Mouse (Mus musculus): ENCODE results near the gene Blcap. TPM values are rescaled to one million over a fixed set of nuclear protein-coding genes. Genes with fewer than 3 reads are reported as not detected.

Blcap gene
- total RNA-seq, 1 experiment from 2014 or later: 35.8 TPM

- no peak for ATAC-seq (ENCODE audit: extremely low read depth, insufficient number of reproducible peaks, low FRiP score, poor library complexity, severe bottlenecking)
Measured at GRCm38 (mm10) chr2:157561165-157561836, 9.8 kb downstream of the Blcap start.

GRCm38 (mm10) chr2:157560302-157560701 lies 10.8 kb downstream of the Blcap start:
- no peak for ATAC-seq (ENCODE audit: extremely low read depth, insufficient number of reproducible peaks, low FRiP score, poor library complexity, severe bottlenecking)

- ATAC-seq (ENCODE audit: extremely low read depth, insufficient number of reproducible peaks, low FRiP score, poor library complexity, severe bottlenecking): no peak
Measured at GRCm38 (mm10) chr2:157559858-157560257, 11.2 kb downstream of the Blcap start, which contains the start of gene Nnat. Gene Nnat, plus strand, starts transcription at chr2:157560078.

- no peak for ATAC-seq (ENCODE audit: extremely low read depth, insufficient number of reproducible peaks, low FRiP score, poor library complexity, severe bottlenecking)
Measured at GRCm38 (mm10) chr2:157559440-157559839, 11.6 kb downstream of the Blcap start.

GRCm38 (mm10) chr2:157558520-157558919 lies 12.6 kb downstream of the Blcap start:
- ATAC-seq (ENCODE audit: extremely low read depth, insufficient number of reproducible peaks, low FRiP score, poor library complexity, severe bottlenecking): no peak

DNA sequence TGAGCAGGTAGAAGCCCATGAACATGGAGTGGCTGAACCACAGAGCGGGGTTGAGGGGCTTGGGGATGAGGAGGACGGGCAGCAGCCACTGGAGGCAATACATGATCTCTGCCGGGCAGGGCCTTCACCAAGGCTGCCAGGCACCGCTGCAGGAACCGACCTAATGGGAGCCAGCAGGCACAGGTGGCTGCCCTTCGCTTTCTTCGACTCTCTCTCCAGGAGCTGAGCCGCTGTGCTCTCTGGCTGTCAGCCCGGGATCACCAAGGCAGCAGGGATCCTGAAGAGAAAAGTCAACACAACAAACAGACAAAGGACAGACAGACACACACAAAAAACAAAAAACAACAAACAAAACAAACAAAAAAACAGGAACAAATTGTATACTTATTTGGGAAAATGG lies 13.0 kb downstream of the Blcap start:
- ATAC-seq (ENCODE audit: extremely low read depth, insufficient number of reproducible peaks, low FRiP score, poor library complexity, severe bottlenecking): no peak

- no peak for ATAC-seq (ENCODE audit: extremely low read depth, insufficient number of reproducible peaks, low FRiP score, poor library complexity, severe bottlenecking)
Measured at GRCm38 (mm10) chr2:157556074-157556698, 14.9 kb downstream of the Blcap start.

GRCm38 (mm10) chr2:157552158-157552886 lies 18.8 kb downstream of the Blcap start:
- ATAC-seq (ENCODE audit: extremely low read depth, insufficient number of reproducible peaks, low FRiP score, poor library complexity, severe bottlenecking): no peak

GRCm38 (mm10) chr2:157550292-157550691 lies 20.8 kb downstream of the Blcap start:
- ATAC-seq (ENCODE audit: extremely low read depth, insufficient number of reproducible peaks, low FRiP score, poor library complexity, severe bottlenecking): no peak

DNA sequence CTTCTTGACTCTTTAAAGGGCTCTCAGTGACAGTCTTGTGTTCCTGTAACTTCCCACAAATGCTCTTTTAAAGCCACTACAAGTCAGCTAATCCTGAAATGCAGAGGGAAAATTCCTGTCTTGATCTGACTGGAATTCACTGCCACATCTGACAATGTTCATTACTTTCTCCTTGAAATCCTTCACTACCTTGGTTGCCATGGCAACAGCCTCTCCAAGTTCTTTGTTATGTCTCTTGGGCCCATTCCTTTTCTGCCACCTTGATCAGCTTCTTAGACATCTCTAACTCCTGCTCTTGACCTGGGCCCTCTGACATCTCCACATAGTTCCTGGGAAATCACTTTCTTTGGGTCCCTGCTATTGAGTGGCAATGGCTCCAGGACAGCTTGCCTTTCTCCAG lies 24.4 kb downstream of the Blcap start:
- ATAC-seq (ENCODE audit: extremely low read depth, insufficient number of reproducible peaks, low FRiP score, poor library complexity, severe bottlenecking): no peak

- ATAC-seq (ENCODE audit: extremely low read depth, insufficient number of reproducible peaks, low FRiP score, poor library complexity, severe bottlenecking): no peak
Measured at GRCm38 (mm10) chr2:157544333-157544888, 26.7 kb downstream of the Blcap start.

GRCm38 (mm10) chr2:157542415-157542814 lies 28.7 kb downstream of the Blcap start:
- no peak for ATAC-seq (ENCODE audit: extremely low read depth, insufficient number of reproducible peaks, low FRiP score, poor library complexity, severe bottlenecking)

DNA sequence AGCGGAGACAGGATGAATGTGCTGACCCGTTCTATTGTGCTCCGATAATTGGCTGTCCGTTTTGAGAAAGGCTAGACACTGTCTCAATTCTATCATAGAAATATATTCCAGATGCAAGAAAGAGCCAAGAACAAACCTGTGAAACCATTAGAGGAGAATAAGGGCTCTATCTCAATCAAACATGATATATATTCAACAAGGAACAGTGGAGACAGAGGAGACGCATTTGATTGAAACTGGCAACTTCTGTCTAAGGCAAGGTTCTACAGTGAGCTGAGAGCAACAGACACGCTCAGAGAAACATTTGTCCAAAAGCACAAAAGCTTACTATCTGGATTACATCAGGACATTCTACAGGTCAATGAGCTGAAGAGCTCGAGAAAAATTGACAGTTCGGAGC lies 29.4 kb downstream of the Blcap start:
- no peak for ATAC-seq (ENCODE audit: extremely low read depth, insufficient number of reproducible peaks, low FRiP score, poor library complexity, severe bottlenecking)

DNA sequence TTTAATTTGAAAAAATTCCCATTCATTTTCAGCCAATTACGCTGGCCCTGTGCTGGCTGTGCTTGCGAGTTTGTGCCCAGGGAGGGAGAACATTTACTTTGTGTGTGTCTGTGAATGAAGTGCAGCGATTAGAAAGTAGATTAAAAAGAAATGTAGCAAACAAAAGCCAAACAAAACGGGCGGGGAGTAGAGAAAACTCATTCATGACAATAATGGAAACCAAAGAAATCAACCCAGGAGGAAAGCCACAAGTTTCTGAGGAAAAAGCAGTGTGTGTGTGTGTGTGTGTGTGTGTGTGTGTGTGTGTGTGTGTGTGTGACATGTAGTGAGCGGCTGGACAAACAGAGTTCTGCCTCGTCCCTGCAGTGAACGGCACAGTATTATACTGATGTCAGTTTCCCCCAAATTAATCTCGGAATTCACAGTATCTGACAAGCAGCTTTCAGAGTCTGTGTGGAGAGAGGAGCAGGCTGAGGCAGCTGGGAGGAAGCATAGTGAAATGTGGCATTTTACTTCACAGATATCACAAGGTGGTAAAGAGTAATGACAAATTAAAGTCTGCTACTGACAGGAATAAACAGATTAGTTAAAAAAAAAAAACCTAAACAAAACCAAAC lies 30.0 kb downstream of the Blcap start:
- ATAC-seq (ENCODE audit: extremely low read depth, insufficient number of reproducible peaks, low FRiP score, poor library complexity, severe bottlenecking): no peak

GRCm38 (mm10) chr2:157540073-157540952 lies 30.8 kb downstream of the Blcap start:
- ATAC-seq (ENCODE audit: extremely low read depth, insufficient number of reproducible peaks, low FRiP score, poor library complexity, severe bottlenecking): no peak

GRCm38 (mm10) chr2:157537118-157537517 lies 34.0 kb downstream of the Blcap start:
- no peak for ATAC-seq (ENCODE audit: extremely low read depth, insufficient number of reproducible peaks, low FRiP score, poor library complexity, severe bottlenecking)

GRCm38 (mm10) chr2:157536476-157537081 lies 34.5 kb downstream of the Blcap start:
- no peak for ATAC-seq (ENCODE audit: extremely low read depth, insufficient number of reproducible peaks, low FRiP score, poor library complexity, severe bottlenecking)

DNA sequence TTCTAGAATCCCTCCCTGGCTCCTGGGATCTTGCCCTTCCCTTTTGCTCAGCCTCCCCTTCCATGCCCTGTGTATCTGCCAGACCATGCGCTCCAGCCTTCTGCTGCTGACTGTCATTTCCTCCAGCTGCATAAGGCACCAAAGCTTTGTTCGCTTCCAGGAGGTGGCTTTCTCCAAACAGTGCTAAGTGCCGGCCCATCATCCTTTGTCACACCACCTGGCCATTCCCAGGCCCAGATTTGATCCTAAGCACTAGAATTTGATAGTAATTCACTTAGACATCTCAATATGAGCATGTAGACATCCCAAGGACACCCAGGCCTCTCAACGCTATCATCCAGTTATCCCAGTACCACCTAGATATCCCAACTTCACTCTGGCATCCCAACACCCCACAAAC lies 36.9 kb downstream of the Blcap start:
- no peak for ATAC-seq (ENCODE audit: extremely low read depth, insufficient number of reproducible peaks, low FRiP score, poor library complexity, severe bottlenecking)

Measured in neutrophil, adult 5-6 weeks (primary cell).